Mouse (Mus musculus) mammary gland, adult 2 months (tissue): ENCODE data around the gene Olfr1232. TPM values are rescaled to one million over a fixed set of nuclear protein-coding genes. Genes with fewer than 3 reads are reported as not detected.

Experiments
- polyA plus RNA-seq: library from polyadenylated mRNA; depleted of rRNA; stranded (reverse); fragments of >200 nt; gene quantifications from 2 replicates; pipeline ENCODE4 v1.2.3, GENCODE M21; 2012; ENCODE audit warnings: low replicate concordance; rRNA removed

Olfr1232 gene
- polyA plus RNA-seq, result not detected in 2 replicates

GRCm38 (mm10) chr2:89329575-89329974, at the start of gene Olfr1232:
Gene Olfr1232, minus strand, starts transcription at chr2:89329675.

DNA sequence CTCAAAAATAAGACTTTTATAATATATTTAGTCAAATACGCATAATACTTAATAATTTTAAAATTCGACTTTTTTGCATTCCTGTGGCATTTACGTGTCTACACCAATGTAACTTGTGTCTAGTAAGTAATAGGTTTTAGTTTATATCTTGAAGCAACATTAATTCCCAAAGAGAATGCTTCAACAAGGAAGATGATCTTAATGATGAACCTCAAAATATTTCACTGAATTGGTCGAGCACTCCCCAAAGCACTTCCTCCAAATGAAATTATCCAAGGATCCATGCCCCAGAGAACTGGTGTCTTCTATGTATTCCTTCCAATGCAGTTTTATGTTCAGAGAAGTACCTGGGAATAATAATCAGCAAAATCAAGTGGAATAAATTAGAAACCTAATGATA, 35.3 kb upstream of the Olfr1232 start, which contains the start of gene Olfr1234:
Olfr1234 (minus strand) TSS at position 101 of the 400 bp plus-strand sequence.

GRCm38 (mm10) chr2:89342298-89342697, 12.8 kb upstream of the Olfr1232 start, which contains the start of gene Olfr1233:
Gene Olfr1233, minus strand, starts transcription at chr2:89342398.

GRCm38 (mm10) chr2:89306974-89307373, 22.5 kb downstream of the Olfr1232 start, which contains the start of gene Olfr1231:
Gene Olfr1231, minus strand, starts transcription at chr2:89307074.

DNA sequence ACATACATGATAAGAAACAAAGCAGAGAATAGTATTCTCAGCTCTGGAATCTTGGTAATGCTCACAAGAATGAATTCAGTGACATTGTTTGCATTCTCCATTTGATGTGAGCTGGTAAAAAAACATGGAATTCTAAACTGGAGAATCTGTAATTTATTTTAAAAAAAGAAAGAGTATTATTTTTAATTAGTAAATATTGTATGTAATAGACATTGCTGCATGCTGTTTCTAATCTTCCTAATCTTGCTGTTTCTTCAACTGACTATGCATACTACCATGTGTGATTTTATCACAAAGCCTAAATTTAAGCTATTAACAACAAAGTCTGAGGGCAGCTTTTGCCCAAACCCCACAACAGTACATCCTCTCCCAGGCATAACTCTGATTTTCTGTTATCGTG, 32.3 kb downstream of the Olfr1232 start, which contains the start of gene Olfr1230:
Olfr1230 (minus strand) TSS at position 101 of the 400 bp plus-strand sequence.

GRCm38 (mm10) chr2:89287914-89288313, 41.6 kb downstream of the Olfr1232 start, which contains the start of gene Olfr1229:
Gene Olfr1229, minus strand, starts transcription at chr2:89288014.

Other genes starting within 250 kb of the Olfr1232 start
- gene Olfr1219, start 246.2 kb downstream of the Olfr1232 start, polyA plus RNA-seq, result not detected in 2 replicates
- gene Olfr1220, start 222.8 kb downstream of the Olfr1232 start, polyA plus RNA-seq, result not detected in 2 replicates
- gene Olfr1221, start 212.4 kb downstream of the Olfr1232 start, polyA plus RNA-seq, result not detected in 2 replicates
- not detected in 2 replicates for gene Olfr1222, start 196.6 kb downstream of the Olfr1232 start, polyA plus RNA-seq
- gene Olfr1223, start 178.1 kb downstream of the Olfr1232 start, polyA plus RNA-seq, result not detected in 2 replicates
- not detected in 2 replicates for gene Olfr1224-ps1, start 165.6 kb downstream of the Olfr1232 start, polyA plus RNA-seq
- not detected in 2 replicates for gene Olfr1225, start 155.0 kb downstream of the Olfr1232 start, polyA plus RNA-seq
- not detected in 2 replicates for gene Olfr1226, start 129.6 kb downstream of the Olfr1232 start, polyA plus RNA-seq
- gene Olfr1228, start 75.6 kb downstream of the Olfr1232 start, polyA plus RNA-seq, result not detected in 2 replicates
- not detected in 2 replicates for gene Olfr1229, start 41.7 kb downstream of the Olfr1232 start, polyA plus RNA-seq
- not detected in 2 replicates for gene Olfr1230, start 32.4 kb downstream of the Olfr1232 start, polyA plus RNA-seq
- not detected in 2 replicates for gene Olfr1231, start 22.6 kb downstream of the Olfr1232 start, polyA plus RNA-seq
- gene Olfr1233, start 12.7 kb upstream of the Olfr1232 start, polyA plus RNA-seq, result not detected in 2 replicates
- gene Olfr1234, start 35.2 kb upstream of the Olfr1232 start, polyA plus RNA-seq, result not detected in 2 replicates
- gene Olfr1238, start 80.0 kb upstream of the Olfr1232 start, polyA plus RNA-seq, result not detected in 2 replicates
- gene Olfr1239, start 90.7 kb upstream of the Olfr1232 start, polyA plus RNA-seq, result not detected in 2 replicates
- not detected in 2 replicates for gene Olfr1240, start 113.3 kb upstream of the Olfr1232 start, polyA plus RNA-seq
- gene Olfr1241, start 157.5 kb upstream of the Olfr1232 start, polyA plus RNA-seq, result not detected in 2 replicates
- gene Olfr1242, start 168.7 kb upstream of the Olfr1232 start, polyA plus RNA-seq, result not detected in 2 replicates
- not detected in 2 replicates for gene Olfr1243, start 201.8 kb upstream of the Olfr1232 start, polyA plus RNA-seq
- not detected in 2 replicates for gene Olfr1245, start 248.8 kb upstream of the Olfr1232 start, polyA plus RNA-seq